Mouse (Mus musculus) left cerebral cortex, adult 18-20 months (tissue): ENCODE results near the gene Olfr535. TPM values are rescaled to one million over a fixed set of nuclear protein-coding genes. Genes with fewer than 3 reads are reported as not detected.
"Not testable (repeated sequence)": the region's sequence is repeated elsewhere in the genome, so short reads cannot be mapped to it uniquely, and the experiment has no call there.

ENCODE experiments used
- DNase-seq, 2 experiments: peaks; one replicate each; pipeline ENCODE4 v3.0.0; 2021 to 2022; ENCODE audit warnings: low spot score in 2 of 2, mixed read lengths in 1 of 2
- long read RNA-seq, 2 experiments: library from polyadenylated mRNA; stranded (forward); transcript quantifications; one replicate each; pipeline ENCODE4 v2.0.0; 2021
- total RNA-seq, 2 experiments: library from RNA; stranded (reverse); gene quantifications; 2 replicates each; pipeline ENCODE4 v1.2.3; 2021

Gene Olfr535
- not detected for total RNA-seq
- long read RNA-seq, experiment 1: 0 reads
- long read RNA-seq, experiment 2: 0 reads

- no peak for DNase-seq
These were observed at the start of gene Olfr535 for GRCm38 (mm10) chr7:140483916-140484315. Gene Olfr535 (plus strand): TSS chr7:140484216.

GRCm38 (mm10) chr7:140443141-140443540, 40.9 kb upstream of the Olfr535 start:
- no peak for DNase-seq

- not testable (repeated sequence) for DNase-seq
These were observed 20.9 kb upstream of the Olfr535 start, which contains the start of gene Olfr533 for GRCm38 (mm10) chr7:140463070-140463469. Gene Olfr533 (plus strand): TSS chr7:140463370.

- peak; percentile 9 to 29 for DNase-seq
These were observed 6.1 kb upstream of the Olfr535 start for GRCm38 (mm10) chr7:140477886-140478285.

- DNase-seq: peak; percentile 54 to 61
These were observed 5.3 kb upstream of the Olfr535 start for GRCm38 (mm10) chr7:140478733-140479132.

- no peak for DNase-seq
These were observed 5.0 kb downstream of the Olfr535 start for GRCm38 (mm10) chr7:140488981-140489380.

- DNase-seq: no peak
These were observed 10.2 kb downstream of the Olfr535 start for GRCm38 (mm10) chr7:140494231-140494630.

- no peak for DNase-seq
These were observed 10.7 kb downstream of the Olfr535 start for GRCm38 (mm10) chr7:140494702-140495101.

- DNase-seq: not testable (repeated sequence)
These were observed 23.5 kb downstream of the Olfr535 start, which contains the start of gene Olfr536 for GRCm38 (mm10) chr7:140507346-140508021. Gene Olfr536 (minus strand): TSS chr7:140507396.

- no peak for DNase-seq
These were observed 55.7 kb downstream of the Olfr535 start for GRCm38 (mm10) chr7:140539746-140540145.

Other genes starting within 250 kb of the Olfr535 start
- under 1 TPM; 0.40 to 0.42 TPM for gene 5830411N06Rik, start 236.9 kb upstream of the Olfr535 start, total RNA-seq
- gene Olfr525, start 163.4 kb upstream of the Olfr535 start, total RNA-seq: not detected
- gene Olfr527, start 150.2 kb upstream of the Olfr535 start, total RNA-seq: not detected
- gene Olfr60, start 122.5 kb upstream of the Olfr535 start, total RNA-seq: not detected
- gene Olfr530, start 107.9 kb upstream of the Olfr535 start, total RNA-seq: not detected
- gene Olfr531, start 81.3 kb upstream of the Olfr535 start, total RNA-seq: not detected
- gene Olfr532, start 62.6 kb upstream of the Olfr535 start, total RNA-seq: not detected
- gene Olfr533, start 20.8 kb upstream of the Olfr535 start, total RNA-seq: not detected
- gene Olfr536, start 23.2 kb downstream of the Olfr535 start, total RNA-seq: not detected
- not detected for gene Olfr538, start 83.7 kb downstream of the Olfr535 start, total RNA-seq
- under 1 TPM; 0.05 to 0.07 TPM for gene Olfr46, start 117.1 kb downstream of the Olfr535 start, total RNA-seq
- not detected for gene Olfr61, start 144.8 kb downstream of the Olfr535 start, total RNA-seq
- not detected for gene Olfr53, start 162.2 kb downstream of the Olfr535 start, total RNA-seq
- under 1 TPM; 0.05 to 0.07 TPM for gene Olfr539, start 175.7 kb downstream of the Olfr535 start, total RNA-seq
- gene Olfr45, start 197.7 kb downstream of the Olfr535 start, total RNA-seq: not detected
- gene Olfr541, start 213.1 kb downstream of the Olfr535 start, total RNA-seq: not detected